Mouse (Mus musculus) NIH3T3 (cell line): ENCODE results near the gene Pld3.

ENCODE experiments used
- DNase-seq: peaks from one replicate; pipeline ENCODE4 v3.0.0-alpha.2; 2012; ENCODE audit warnings: low read depth

The Pld3 gene

DNA sequence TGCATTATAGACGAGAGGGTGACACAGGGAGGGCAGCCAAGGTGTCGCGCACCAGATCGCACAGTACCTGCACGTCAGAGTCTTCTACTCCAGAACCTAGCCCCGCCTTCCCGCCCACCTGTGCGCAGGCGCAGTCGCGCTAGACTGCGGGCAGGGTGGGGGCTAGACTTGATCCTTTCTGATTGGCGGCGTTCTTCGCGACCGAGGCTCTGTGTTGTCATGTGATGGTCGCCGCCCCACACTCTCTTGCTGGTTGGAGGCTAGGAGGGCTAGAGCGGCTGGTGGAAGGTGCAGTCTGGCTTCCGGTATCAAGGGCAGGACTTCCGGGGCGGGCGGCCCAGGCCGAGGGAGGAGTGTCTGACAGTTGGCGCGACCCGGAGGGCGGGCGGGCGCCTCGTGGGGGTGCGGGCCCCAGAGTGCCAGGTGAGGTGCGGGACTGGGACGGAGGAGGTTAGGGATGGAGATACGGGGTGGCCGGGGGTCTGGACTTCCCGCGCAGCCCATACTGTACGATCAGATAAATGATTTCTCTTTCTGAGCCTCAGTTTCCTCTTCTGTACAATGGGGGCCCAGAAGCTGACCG, at the start of gene Pld3, which contains the start of gene 2310022A10Rik:
Pld3 (minus strand) TSS at position 288 of the 583 bp plus-strand sequence.
2310022A10Rik (plus strand) TSS at position 303 of the 583 bp plus-strand sequence.
- DNase-seq, result peak; percentile 97

GRCm38 (mm10) chr7:27602161-27602560, 49.1 kb upstream of the Pld3 start:
- DNase-seq, result no peak

DNA sequence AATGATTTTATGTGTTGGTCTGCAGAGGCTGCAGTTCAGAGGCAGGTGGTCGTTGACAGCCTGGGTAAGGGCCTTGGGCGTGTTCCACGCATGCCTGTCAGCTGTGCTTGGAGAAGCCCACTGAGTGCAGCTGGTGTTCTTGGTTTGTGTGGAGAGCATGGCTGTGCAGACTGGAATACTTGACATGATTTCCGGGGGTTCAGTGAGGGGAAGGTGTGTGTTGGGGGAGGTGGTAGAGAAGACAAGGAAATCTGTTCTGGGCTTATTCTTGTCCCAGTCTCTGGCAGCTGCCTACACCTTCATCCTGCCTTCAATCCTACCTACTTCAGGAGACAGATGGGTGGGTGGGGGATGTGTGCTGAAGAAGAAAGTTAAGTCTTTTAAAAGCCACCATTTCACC, 48.6 kb upstream of the Pld3 start:
- no peak for DNase-seq

DNA sequence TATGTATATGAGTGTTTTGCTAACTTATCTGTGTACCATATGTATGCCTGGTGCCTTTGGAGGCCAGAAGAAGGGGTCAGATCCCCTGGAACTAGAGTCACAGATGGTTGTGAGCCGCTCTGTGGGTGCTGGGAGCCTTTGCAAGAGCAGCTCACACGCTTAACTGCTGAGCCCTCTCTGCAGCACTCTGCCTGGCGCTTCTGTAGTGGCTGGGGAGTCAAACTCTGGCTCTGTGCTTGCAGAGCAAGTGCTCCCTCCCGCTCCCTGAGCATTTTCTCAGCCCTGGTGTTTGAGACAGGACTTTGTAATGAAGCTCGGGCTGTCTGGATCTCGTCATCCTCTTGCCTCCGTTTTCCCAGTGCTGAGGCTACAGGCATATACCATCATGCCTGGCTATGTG, 45.0 kb upstream of the Pld3 start:
- DNase-seq, result no peak

- peak; percentile 78 for DNase-seq
Observed at GRCm38 (mm10) chr7:27596586-27597503, 43.8 kb upstream of the Pld3 start.

DNA sequence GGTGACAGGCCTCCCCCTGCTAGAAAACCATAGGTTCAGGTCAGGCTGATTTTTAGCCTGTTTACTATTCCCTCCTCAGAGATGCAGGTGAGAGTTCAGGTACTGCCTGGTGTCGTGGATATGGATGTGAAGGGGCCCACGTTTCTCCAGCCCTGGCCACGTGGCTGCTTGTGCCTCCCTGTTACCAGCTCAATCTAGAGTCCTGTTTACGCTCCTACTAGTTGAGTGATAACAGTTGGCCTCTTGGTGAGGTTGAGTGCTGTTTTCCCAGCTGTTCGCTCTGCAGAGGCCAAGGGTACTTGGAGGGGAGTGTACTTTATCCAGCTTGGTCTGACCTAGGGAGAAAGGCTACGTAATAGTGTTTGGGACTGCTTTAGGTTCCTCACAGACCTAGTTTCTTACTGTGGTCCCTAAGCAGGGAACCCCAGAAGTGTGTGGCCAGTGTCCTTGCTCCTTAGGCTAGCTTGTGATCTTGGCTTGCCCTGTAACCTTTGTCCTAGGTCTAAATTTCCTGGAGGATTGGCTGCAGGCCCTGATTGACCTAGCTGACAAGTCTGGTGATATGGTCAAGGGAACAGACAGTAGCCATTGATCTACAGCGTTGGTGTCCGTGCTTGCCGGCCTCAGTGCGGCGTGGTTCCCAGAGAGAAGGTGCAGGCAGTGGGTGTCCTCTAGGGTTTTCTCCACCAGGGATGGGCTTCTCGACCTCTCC, 40.1 kb upstream of the Pld3 start:
- DNase-seq, result no peak

DNA sequence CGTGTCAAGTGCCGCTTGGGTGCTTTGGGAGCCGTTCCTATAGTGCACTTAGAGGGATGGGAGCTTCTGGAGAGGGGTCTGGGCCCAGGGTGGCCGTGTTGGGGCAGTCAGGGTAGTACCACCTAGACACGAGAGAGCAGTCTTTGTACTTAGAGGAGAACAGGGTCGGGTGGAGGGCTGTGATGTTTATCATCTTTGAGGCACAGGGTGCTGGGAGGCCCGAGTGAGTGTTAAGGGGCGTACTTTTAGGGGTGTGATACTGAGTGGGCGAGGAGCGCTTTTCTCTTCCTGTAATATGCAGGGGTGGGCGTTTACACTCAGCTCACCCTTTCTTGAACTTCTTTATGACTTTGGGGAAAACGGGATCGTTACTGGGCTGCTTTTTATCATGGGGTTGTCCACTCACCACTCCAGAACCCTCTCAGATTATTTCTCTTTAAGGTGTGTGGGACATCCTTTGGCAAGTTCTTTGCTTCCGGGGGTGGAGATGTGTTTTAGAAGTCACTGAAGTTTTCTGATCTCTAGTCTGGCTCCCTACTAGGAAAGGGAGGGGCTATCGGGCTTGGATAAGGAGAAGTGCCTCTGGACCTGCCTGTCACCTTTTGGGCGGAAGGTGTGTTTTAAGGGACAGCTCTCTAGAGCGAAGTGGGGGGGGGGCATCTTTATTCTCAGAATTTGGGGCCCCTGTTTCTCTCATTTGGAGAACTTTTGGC, 39.4 kb upstream of the Pld3 start:
- peak; percentile 50 for DNase-seq

DNA sequence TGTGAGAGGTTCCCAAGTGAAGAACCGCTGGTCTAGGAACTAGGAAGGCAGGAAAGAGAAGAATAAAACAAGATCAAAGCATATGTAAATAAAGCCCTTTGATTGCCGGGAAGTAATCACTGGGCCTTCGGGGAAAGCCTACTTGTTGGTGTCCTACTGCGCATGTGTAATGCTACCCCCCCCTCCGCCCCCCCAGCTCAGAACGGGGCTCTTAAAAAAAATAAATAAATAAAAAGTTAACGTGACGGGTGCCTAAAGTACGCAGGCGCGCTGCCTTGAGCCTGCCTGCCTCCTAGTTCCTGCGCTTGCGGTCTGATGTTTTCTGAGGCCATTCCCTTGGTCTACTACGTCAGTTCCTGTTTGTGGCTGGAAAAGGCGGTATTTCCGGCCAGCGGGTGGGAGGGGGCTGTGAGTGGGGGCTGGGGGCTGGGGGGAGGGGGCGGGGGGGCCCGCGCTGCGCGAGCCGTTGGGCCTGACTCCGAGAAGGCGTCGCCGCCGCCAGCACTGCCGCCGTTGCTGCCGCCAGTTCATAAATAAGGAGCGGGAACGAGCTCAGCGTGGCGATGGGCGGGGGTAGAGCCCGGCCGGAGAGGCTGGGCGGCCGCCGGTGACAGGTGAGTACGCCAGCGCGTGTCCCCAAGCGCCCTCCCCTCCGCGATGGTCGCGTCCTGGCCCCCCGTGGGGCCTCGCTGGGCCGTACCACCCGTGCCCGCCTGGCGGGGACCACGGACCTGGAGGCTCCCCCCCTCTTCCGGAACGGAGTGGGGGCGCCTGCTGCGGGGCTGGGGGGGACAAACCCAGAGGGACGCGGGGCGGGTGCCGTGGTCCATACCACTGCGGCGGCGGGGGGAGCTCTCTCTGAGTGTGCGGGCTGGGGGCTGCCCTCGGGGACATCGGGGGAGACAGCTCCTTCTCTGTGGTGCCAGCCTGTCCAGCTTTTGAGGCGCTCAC, 38.5 kb upstream of the Pld3 start, which contains the start of gene Akt2:
Akt2 (plus strand) TSS at position 287 of the 951 bp plus-strand sequence.
- DNase-seq, result peak; percentile 98

DNA sequence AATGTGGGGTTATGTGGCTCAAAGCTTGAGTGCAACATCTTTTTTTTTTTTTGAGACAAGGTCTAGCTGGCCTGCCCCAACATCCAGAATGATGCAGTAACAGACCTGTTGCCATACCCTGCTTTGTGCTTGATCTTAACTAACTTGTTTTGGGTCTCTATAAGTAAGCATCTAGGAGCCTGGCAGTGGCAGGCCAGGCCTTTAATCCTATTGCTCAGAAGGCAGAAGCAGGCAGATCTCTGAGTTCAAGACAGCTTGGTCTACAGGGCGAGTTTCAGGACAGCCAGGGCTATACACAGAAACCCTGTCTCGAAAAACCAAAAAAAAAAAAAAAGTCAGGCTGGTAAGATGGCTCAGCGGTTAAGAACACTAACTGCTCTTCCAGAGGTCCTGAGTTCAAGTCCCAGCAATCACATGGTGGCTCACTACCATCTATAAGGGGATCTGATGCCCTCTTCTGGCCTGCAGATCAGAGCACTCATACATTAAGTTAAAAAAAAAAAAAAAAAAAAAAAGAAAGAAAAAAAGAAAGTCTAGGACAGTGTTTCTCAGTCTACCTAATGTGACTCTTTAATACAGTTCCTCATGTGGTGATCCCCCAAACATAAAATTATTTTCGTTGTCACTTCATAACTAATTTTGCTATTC, 37.7 kb upstream of the Pld3 start:
- peak; percentile 56 for DNase-seq

DNA sequence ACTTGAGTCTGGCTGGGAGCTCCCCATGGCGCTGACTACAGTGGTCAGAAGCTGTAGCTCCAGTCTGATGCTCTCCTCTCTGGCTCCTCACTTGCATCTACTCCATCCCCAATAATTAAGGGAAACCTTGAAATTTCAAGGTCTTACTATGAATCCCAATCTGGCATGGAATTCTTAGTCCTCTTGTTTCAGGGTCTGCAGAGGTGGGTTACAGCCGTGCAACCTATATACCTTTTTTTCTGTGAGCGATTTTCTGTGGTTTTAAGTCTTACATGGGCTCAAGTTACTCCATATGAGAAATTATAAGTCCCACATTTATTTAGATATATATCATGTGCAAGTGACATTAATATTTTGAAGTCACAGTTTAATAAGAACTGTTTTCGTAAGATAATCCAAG, 37.1 kb upstream of the Pld3 start:
- no peak for DNase-seq

- DNase-seq, result peak; percentile 62
Observed at GRCm38 (mm10) chr7:27587741-27588140, 34.7 kb upstream of the Pld3 start.

- DNase-seq, result peak; percentile 41
Observed at GRCm38 (mm10) chr7:27586861-27587260, 33.8 kb upstream of the Pld3 start.

DNA sequence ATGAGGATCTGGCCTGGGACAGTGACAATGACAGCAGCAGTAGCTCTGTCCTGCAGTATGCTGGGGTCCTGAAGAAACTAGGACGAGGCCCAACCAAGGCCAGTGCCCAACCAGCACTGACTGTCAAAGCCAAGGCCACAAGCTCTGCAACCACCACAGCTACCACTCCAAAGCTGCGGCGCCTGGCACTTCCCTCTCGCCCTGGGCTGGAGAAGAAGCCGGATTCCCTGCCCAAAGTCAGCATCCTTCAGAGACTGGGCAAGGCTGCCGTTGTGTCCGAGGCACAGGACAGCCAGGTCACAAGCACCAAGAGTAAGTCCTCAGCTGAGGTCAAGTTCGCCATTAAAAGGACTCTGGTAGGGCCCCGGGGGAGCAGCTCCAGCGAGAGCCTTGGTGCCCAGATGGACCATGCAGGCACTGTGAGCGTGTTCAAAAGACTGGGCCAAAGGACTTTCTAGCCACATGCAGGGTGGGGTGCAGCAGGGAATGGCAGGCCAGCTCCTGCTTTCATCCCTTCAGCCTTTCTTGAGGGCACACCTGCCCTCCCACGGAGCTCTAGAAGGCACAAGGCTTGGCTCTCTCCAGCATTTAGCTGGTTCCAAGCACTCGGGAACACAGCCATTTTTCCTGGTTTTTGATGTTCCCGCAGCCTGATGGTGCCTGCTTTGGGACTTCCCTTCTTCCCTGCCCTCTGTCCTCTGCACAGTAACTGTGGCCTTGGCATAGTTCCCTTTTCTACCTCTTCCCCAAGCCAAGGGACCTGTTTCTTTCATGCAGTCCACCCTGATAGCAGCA, 27.6 kb upstream of the Pld3 start:
- DNase-seq, result no peak

DNA sequence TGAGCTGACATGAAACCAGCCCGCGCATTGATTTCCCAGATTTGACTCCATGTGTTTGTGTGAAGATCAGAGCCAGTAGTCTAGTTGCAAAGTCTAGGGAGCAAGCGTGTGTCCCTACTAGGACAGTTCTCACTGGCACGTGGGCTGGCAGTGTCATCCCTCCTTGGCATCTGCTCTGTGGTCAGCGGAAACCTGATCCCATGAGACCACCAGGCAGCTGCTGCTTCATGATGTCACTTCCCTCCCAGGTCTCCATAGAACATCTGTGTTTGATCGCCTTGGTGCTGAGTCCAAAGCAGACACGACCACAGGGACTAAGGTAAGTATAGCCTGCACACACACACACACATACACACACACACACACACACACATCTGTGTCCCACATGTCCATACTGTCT, 25.4 kb upstream of the Pld3 start:
- DNase-seq, result no peak

DNA sequence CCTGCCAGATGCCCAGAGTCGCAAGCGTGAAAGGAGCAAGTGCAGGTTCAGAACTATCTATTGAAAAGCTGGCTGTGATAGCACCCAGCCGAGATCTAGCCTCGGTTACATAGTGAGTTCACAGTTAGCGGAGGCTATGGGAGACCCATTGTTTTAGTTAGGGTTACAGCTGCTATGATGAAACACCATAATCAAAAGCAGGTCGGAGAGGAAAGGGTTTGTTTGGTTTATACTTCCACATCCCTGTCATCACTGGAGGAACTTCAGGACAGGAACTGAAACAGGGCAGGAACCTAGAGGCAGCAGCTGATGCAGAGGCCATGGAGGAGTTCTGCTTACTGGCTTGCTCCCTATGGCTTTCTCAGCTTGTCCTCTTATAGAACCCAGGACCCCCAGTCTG, 24.6 kb upstream of the Pld3 start:
- DNase-seq, result no peak

DNA sequence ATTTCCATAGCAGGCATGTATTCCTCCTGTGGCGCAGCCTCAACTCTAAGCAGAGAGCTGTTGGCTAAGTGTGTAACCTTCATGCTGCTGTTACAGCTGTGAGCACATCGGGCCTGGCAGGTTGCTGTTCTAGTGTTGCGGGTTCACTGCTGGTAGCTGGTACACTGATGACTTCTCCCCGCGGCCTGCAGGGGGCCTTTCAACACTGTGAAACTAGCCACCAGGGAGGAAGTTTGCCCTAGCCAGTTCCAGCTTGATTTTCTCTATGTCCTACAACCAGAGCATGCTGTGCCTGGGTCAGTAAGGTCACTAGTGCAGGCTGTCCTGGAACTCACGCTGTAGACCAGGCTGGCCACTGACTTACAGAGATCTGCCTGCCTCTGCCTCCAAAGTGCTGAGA, 23.9 kb upstream of the Pld3 start:
- DNase-seq, result peak; percentile 40

DNA sequence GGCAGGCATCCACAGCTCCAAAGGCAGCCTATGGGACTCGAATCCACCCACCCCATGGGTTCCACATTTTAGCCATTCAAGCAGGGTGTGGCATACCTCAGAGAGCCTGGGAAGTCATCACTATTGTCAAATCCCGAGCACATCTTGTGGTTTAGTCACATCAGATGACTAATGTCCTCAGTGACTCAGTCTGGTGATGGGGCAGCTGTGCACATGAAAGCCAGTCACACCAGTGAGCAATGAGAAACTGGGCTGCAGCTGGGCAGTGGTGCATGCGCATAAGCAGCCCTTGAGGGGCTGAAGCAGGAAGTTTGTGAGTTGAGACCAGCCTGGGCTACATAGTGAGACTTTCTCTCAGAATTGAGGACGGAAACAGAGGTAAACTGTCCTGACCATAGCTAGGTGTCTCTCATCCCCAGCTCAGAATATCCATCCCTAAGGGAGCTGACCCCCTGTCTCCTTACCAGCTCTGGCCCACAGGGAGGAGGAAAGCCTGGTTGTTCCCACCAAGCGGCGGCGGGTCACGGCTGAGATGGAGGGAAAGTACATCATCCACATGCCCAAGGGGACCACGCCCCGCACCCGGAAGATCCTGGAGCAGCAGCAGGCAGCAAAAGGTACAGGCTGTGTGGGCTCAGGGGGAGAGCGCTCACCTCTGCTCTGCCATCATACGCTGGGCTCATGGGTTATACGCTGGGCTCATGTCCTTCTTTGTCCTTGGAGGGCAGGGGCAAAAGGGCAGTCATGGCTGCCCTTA, 21.3 kb upstream of the Pld3 start:
- DNase-seq, result peak; percentile 41

- DNase-seq, result no peak
Observed at GRCm38 (mm10) chr7:27572133-27572532, 19.1 kb upstream of the Pld3 start.
